Mouse (Mus musculus) CH12.LX (cell line): ENCODE results near the gene Itgam. TPM values are rescaled to one million over a fixed set of nuclear protein-coding genes. Genes with fewer than 3 reads are reported as not detected.

Source experiments
- DNase-seq: peaks from one replicate; pipeline ENCODE4 v3.0.0-alpha.2; 2013; ENCODE audit errors: extremely low read depth
- H3K27ac ChIP-seq: 2 replicates; pipeline ENCODE4 v1.5.1; 2012; ENCODE audit warnings: low read depth, mild to moderate bottlenecking, control low read depth, moderate library complexity; ENCODE audit not compliant: insufficient read depth
- H3K27me3 ChIP-seq: replicated peaks from 2 replicates; pipeline ENCODE3; 2012; ENCODE audit warnings: inconsistent platforms
- H3K36me3 ChIP-seq, 2 experiments: replicated peaks in 1 of 2; 2 replicates each; pipeline versions ENCODE3 to v1.6.1; 2012; ENCODE audit warnings: inconsistent platforms in 1 of 2, low read length in 1 of 2, mild to moderate bottlenecking in 1 of 2, mixed read lengths in 1 of 2, moderate library complexity in 1 of 2; ENCODE audit not compliant: control insufficient read depth in 1 of 2, insufficient read depth in 1 of 2
- H3K4me1 ChIP-seq, 2 experiments: 2 replicates each; pipeline ENCODE4 v1.6.1; 2012; ENCODE audit warnings: inconsistent platforms in 1 of 2, moderate library complexity in 1 of 2; ENCODE audit not compliant: insufficient read depth in 2 of 2, control insufficient read depth in 1 of 2
- H3K4me2 ChIP-seq: 2 replicates; pipeline ENCODE4 v1.6.1; 2012; ENCODE audit warnings: low read depth, mild to moderate bottlenecking, control low read depth; ENCODE audit not compliant: poor library complexity, insufficient read depth, severe bottlenecking
- H3K4me3 ChIP-seq, 3 experiments: fragments of 150-350 bp in 1 of 3; sonication (generic) in 1 of 3; replicated peaks in 1 of 3; 2 replicates each; pipeline versions ENCODE3 to v1.5.1; 2011 to 2012; ENCODE audit warnings: low read depth in 2 of 3, low read length in 2 of 3, mild to moderate bottlenecking in 2 of 3, moderate library complexity in 2 of 3, control low read depth in 1 of 3, improper control_type of control experiment in 1 of 3, inconsistent platforms in 1 of 3, mixed read lengths in 1 of 3; ENCODE audit not compliant: poor library complexity in 1 of 3
- H3K79me2 ChIP-seq: replicated peaks from 2 replicates; pipeline ENCODE4 v1.6.1; 2012; ENCODE audit warnings: mild to moderate bottlenecking, moderate library complexity; ENCODE audit not compliant: control insufficient read depth, poor library complexity, insufficient read depth, severe bottlenecking; ENCODE audit errors: extremely low read depth
- H3K9ac ChIP-seq: 2 replicates; pipeline ENCODE4 v1.6.1; 2012; ENCODE audit warnings: low read depth, mild to moderate bottlenecking, control low read depth, moderate library complexity; ENCODE audit not compliant: insufficient read depth
- H3K9me3 ChIP-seq: replicated peaks from 2 replicates; pipeline ENCODE3; 2012; ENCODE audit warnings: low read length, inconsistent platforms, mixed read lengths
- BHLHE40 ChIP-seq: IDR thresholded peaks from 2 replicates; pipeline ENCODE4 v1.6.1; 2011; ENCODE audit warnings: mild to moderate bottlenecking, low read depth, low read length, improper control_type of control experiment
- CHD1 ChIP-seq: IDR thresholded peaks from 2 replicates; pipeline ENCODE4 v1.6.1; 2012; ENCODE audit warnings: low read depth, low read length, improper control_type of control experiment, inconsistent platforms
- CTCF ChIP-seq, 2 experiments: IDR thresholded peaks in 1 of 2; conservative IDR thresholded peaks in 1 of 2; 2 replicates each; pipeline ENCODE4 v1.5.1; 2011 to 2012; ENCODE audit warnings: low read depth in 2 of 2, low read length in 2 of 2, improper control_type of control experiment in 1 of 2, inconsistent platforms in 1 of 2, mild to moderate bottlenecking in 1 of 2, moderate library complexity in 1 of 2
- E2F4 ChIP-seq: IDR thresholded peaks from 2 replicates; pipeline ENCODE4 v1.6.1; 2011; ENCODE audit warnings: low read depth, low read length, improper control_type of control experiment; ENCODE audit not compliant: insufficient replicate concordance
- ELF1 ChIP-seq: IDR thresholded peaks from 2 replicates; pipeline ENCODE4 v1.6.1; 2014; ENCODE audit warnings: low read depth, mild to moderate bottlenecking, inconsistent platforms, low read length, improper control_type of control experiment
- ETS1 ChIP-seq: conservative IDR thresholded peaks from 2 replicates; pipeline ENCODE4 v1.6.1; 2012; ENCODE audit warnings: low read depth, mild to moderate bottlenecking, inconsistent platforms, low read length, improper control_type of control experiment, moderate library complexity
- IRF4 ChIP-seq: IDR thresholded peaks from 2 replicates; pipeline ENCODE4 v1.6.1; 2014; ENCODE audit warnings: low read depth, mild to moderate bottlenecking, inconsistent platforms, low read length, improper control_type of control experiment
- JUN ChIP-seq: IDR thresholded peaks from 2 replicates; pipeline ENCODE4 v1.6.1; 2011; ENCODE audit warnings: low read depth, mild to moderate bottlenecking, low read length, improper control_type of control experiment, moderate library complexity; ENCODE audit not compliant: insufficient read depth
- JUND ChIP-seq: conservative IDR thresholded peaks from 2 replicates; pipeline ENCODE4 v1.6.1; 2011; ENCODE audit warnings: low read depth, low read length, improper control_type of control experiment
- MAFK ChIP-seq: IDR thresholded peaks from 2 replicates; pipeline ENCODE4 v1.6.1; 2011; ENCODE audit warnings: low read length, improper control_type of control experiment; ENCODE audit not compliant: insufficient replicate concordance
- MAX ChIP-seq: IDR thresholded peaks from 2 replicates; pipeline ENCODE4 v1.6.1; 2011; ENCODE audit warnings: low read length, improper control_type of control experiment
- MAZ ChIP-seq: IDR thresholded peaks from 2 replicates; pipeline ENCODE4 v1.6.1; 2012; ENCODE audit warnings: low read depth, mild to moderate bottlenecking, inconsistent platforms, low read length, improper control_type of control experiment, moderate library complexity
- MXI1 ChIP-seq: IDR thresholded peaks from 2 replicates; pipeline ENCODE4 v1.6.1; 2011; ENCODE audit warnings: mild to moderate bottlenecking, low read depth, low read length, improper control_type of control experiment
- NELFE ChIP-seq: IDR thresholded peaks from 2 replicates; pipeline ENCODE4 v1.6.1; 2011; ENCODE audit warnings: low read depth, low read length, improper control_type of control experiment
- NRF1 ChIP-seq: IDR thresholded peaks from 2 replicates; pipeline ENCODE4 v1.6.1; 2014; ENCODE audit warnings: low read depth, mild to moderate bottlenecking, inconsistent platforms, low read length, improper control_type of control experiment, moderate library complexity
- PAX5 ChIP-seq: IDR thresholded peaks from 2 replicates; pipeline ENCODE4 v1.6.1; 2012; ENCODE audit warnings: low read length, inconsistent platforms, mixed read lengths
- POLR2AphosphoS2 ChIP-seq: IDR thresholded peaks from 2 replicates; pipeline ENCODE4 v1.6.1; 2011; ENCODE audit warnings: low read depth, low read length, improper control_type of control experiment
- RCOR1 ChIP-seq: conservative IDR thresholded peaks from 2 replicates; pipeline ENCODE4 v1.6.1; 2012; ENCODE audit warnings: low read depth, mild to moderate bottlenecking, inconsistent platforms, low read length, improper control_type of control experiment
- SIN3A ChIP-seq: IDR thresholded peaks from 2 replicates; pipeline ENCODE4 v1.6.1; 2012; ENCODE audit warnings: low read length, improper control_type of control experiment, inconsistent platforms
- SMC3 ChIP-seq: IDR thresholded peaks from 2 replicates; pipeline ENCODE4 v1.6.1; 2011; ENCODE audit warnings: low read depth, low read length, improper control_type of control experiment
- TCF12 ChIP-seq: IDR thresholded peaks from 2 replicates; pipeline ENCODE4 v1.6.1; 2014; ENCODE audit warnings: low read depth, mild to moderate bottlenecking, inconsistent platforms, low read length, improper control_type of control experiment
- UBTF ChIP-seq: IDR thresholded peaks from 2 replicates; pipeline ENCODE4 v1.6.1; 2012; ENCODE audit warnings: low read depth, mild to moderate bottlenecking, inconsistent platforms, low read length, improper control_type of control experiment, moderate library complexity
- USF1 ChIP-seq: IDR thresholded peaks from 2 replicates; pipeline ENCODE4 v1.6.1; 2014; ENCODE audit warnings: low read depth, mild to moderate bottlenecking, inconsistent platforms, low read length, improper control_type of control experiment
- ZMIZ1 ChIP-seq: IDR thresholded peaks from 2 replicates; pipeline ENCODE4 v1.6.1; 2012; ENCODE audit warnings: low read depth, mild to moderate bottlenecking, inconsistent platforms, low read length, improper control_type of control experiment
- ZNF384 ChIP-seq: IDR thresholded peaks from 2 replicates; pipeline ENCODE4 v1.6.1; 2012; ENCODE audit warnings: low read depth, low read length, improper control_type of control experiment, inconsistent platforms
- dilution Hi-C: fragments of 300-500 bp; cut with MboI; formaldehyde crosslinking; loops from 2 replicates; pipeline ENCODE4 v1.14.3; 2020; ENCODE audit warnings: low sequenced_read_pairs; ENCODE audit not compliant: extremely low pct_unique_long_range_greater_than_20kb, extremely low pct_ligation_motif_present
- in situ Hi-C: fragments of 300-500 bp; cut with MboI; formaldehyde crosslinking; loops from 3 replicates; pipeline ENCODE4 v1.14.3; 2019; ENCODE audit warnings: low sequenced_read_pairs, low pct_ligation_motif_present, low pct_unique_long_range_greater_than_20kb, mixed read lengths
- polyA plus RNA-seq: library from polyadenylated mRNA; unstranded; fragments of >175 nt; gene quantifications from 2 replicates; pipeline ENCODE4 v1.2.1, GENCODE M21; 2012; ENCODE audit warnings: low read depth; ENCODE audit not compliant: insufficient read length
- total RNA-seq, 2 experiments: library from RNA; depleted of rRNA; stranded (reverse); fragments of 300-350 nt in 1 of 2; fragments of >200 nt in 1 of 2; gene quantifications; 2 replicates each; pipeline ENCODE4 v1.2.3; 2012 to 2014

Itgam gene
- total and polyA plus RNA-seq, 3 experiments, result 0.13 to 1.1 (median 0.48) TPM

- no peak for DNase-seq
- H3K36me3 ChIP-seq, result no peaks in the 10 kb centered on the region
- no peak overlapping the region for H3K9ac ChIP-seq
- H3K9me3 ChIP-seq, result no peaks in the 10 kb centered on the region
- H3K79me2 ChIP-seq, result no peaks in the 10 kb centered on the region
- no peak overlapping the region for H3K27ac ChIP-seq
- dilution Hi-C loops (no loop called here), in situ Hi-C loops (no loop called here)
- H3K27me3 ChIP-seq, result no peaks in the 10 kb centered on the region
- H3K4me1 ChIP-seq, result no peaks in the 10 kb centered on the region
- H3K4me3 ChIP-seq, result no peak overlapping the region
- H3K4me2 ChIP-seq, result no peak overlapping the region
- TF ChIP-seq MAZ (no peak), TCF12 (no peak), MAX (no peak), MXI1 (no peak), POLR2AphosphoS2 (no peak), ZNF384 (no peak), CHD1 (no peak), ETS1 (no peak)
Observed at GRCm38 (mm10) chr7:128024364-128024763, 38.1 kb upstream of the Itgam start.

- no peak overlapping the region for H3K4me2 ChIP-seq
- H3K9me3 ChIP-seq, result no peaks in the 10 kb centered on the region
- no peaks in the 10 kb centered on the region for H3K4me1 ChIP-seq
- H3K79me2 ChIP-seq, result no peaks in the 10 kb centered on the region
- no peaks in the 10 kb centered on the region for H3K27me3 ChIP-seq
- H3K36me3 ChIP-seq, result no peaks in the 10 kb centered on the region
- H3K9ac ChIP-seq, result no peak overlapping the region
- TF ChIP-seq IRF4, result no peak
- no peak for TF ChIP-seq JUND
- TF ChIP-seq CHD1, result no peak
- TF ChIP-seq ETS1, result no peak
- TF ChIP-seq SIN3A, result no peak
- no peak for TF ChIP-seq BHLHE40
- TF ChIP-seq NELFE, result no peak
- no peak for DNase-seq
- no peak overlapping the region for H3K27ac ChIP-seq
- dilution Hi-C loops, result no loop called here
- in situ Hi-C loops, result no loop called here
- no peak overlapping the region for H3K4me3 ChIP-seq
Observed at GRCm38 (mm10) chr7:128024932-128025331, 37.5 kb upstream of the Itgam start.

- no peak overlapping the region for H3K4me3 ChIP-seq
- H3K27ac ChIP-seq, result no peak overlapping the region
- H3K79me2 ChIP-seq, result no peaks in the 10 kb centered on the region
- no peak overlapping the region for H3K9ac ChIP-seq
- no peaks in the 10 kb centered on the region for H3K27me3 ChIP-seq
- TF ChIP-seq SIN3A, result no peak
- no peak for TF ChIP-seq NELFE
- TF ChIP-seq ELF1, result no peak
- no peak for TF ChIP-seq USF1
- TF ChIP-seq IRF4, result no peak
- no peak for TF ChIP-seq NRF1
- TF ChIP-seq ETS1, result no peak
- no peak for TF ChIP-seq UBTF
- TF ChIP-seq JUN, result no peak
- no peak for TF ChIP-seq E2F4
- TF ChIP-seq PAX5, result no peak
- TF ChIP-seq MAZ, result no peak
- TF ChIP-seq CTCF (conservative IDR thresholded peaks at IDR 0.05 in 1 of 2, IDR thresholded peaks at IDR 0.05 in 1 of 2; ENCODE audit: low read depth in 2 of 2, low read length in 2 of 2), result no peak
- no peak for TF ChIP-seq MXI1
- no peak for TF ChIP-seq MAFK
- no peak for TF ChIP-seq RCOR1
- TF ChIP-seq ZMIZ1, result no peak
- no peak for TF ChIP-seq SMC3
- H3K4me2 ChIP-seq, result no peak overlapping the region
- in situ Hi-C loops (no loop called here), dilution Hi-C loops (no loop called here)
- no peaks in the 10 kb centered on the region for H3K9me3 ChIP-seq
- H3K4me1 ChIP-seq, result no peaks in the 10 kb centered on the region
- H3K36me3 ChIP-seq, result no peaks in the 10 kb centered on the region
- no peak for DNase-seq
Observed at GRCm38 (mm10) chr7:128025381-128025780, 37.1 kb upstream of the Itgam start.
